Mouse (Mus musculus) spleen, adult 2 months (tissue): ENCODE results near the gene Rbm41. TPM values are rescaled to one million over a fixed set of nuclear protein-coding genes. Genes with fewer than 3 reads are reported as not detected.

ENCODE experiments used
- DNase-seq, 2 experiments: peaks; one replicate each; pipeline versions ENCODE4 v3.0.0 to v3.0.0-alpha.2; 2012 to 2021; ENCODE audit warnings: low spot score in 2 of 2, low read depth in 1 of 2
- H3K27ac ChIP-seq: fragments of 200-500 bp; 2 replicates; pipeline ENCODE4 v1.5.1; 2012; ENCODE audit warnings: low read length, inconsistent platforms; ENCODE audit not compliant: insufficient read depth
- H3K27me3 ChIP-seq: fragments of 200-500 bp; 2 replicates; pipeline ENCODE4 v1.6.1; 2012; ENCODE audit warnings: mild to moderate bottlenecking, moderate library complexity, low read length, inconsistent platforms; ENCODE audit not compliant: control insufficient read depth, insufficient read depth
- H3K36me3 ChIP-seq: fragments of 200-500 bp; 2 replicates; pipeline ENCODE4 v1.6.1; 2012; ENCODE audit warnings: mild to moderate bottlenecking, low read length, inconsistent platforms; ENCODE audit not compliant: control insufficient read depth, insufficient read depth
- H3K4me1 ChIP-seq: fragments of 200-500 bp; 2 replicates; pipeline ENCODE4 v1.6.1; 2011; ENCODE audit warnings: inconsistent platforms; ENCODE audit not compliant: control insufficient read depth, insufficient read depth, insufficient read length
- H3K4me3 ChIP-seq: fragments of 200-500 bp; 2 replicates; pipeline ENCODE4 v1.5.1; 2011; ENCODE audit warnings: mild to moderate bottlenecking, inconsistent platforms; ENCODE audit not compliant: insufficient read depth, insufficient read length; ENCODE audit errors: extremely low read depth
- CTCF ChIP-seq: fragments of 200-500 bp; IDR thresholded peaks from 2 replicates; pipeline ENCODE4 v1.5.1; 2011; ENCODE audit warnings: mild to moderate bottlenecking, inconsistent platforms; ENCODE audit not compliant: insufficient read depth, insufficient read length, insufficient replicate concordance; ENCODE audit errors: extremely low read depth
- POLR2A ChIP-seq: fragments of 200-500 bp; IDR thresholded peaks from 2 replicates; pipeline ENCODE4 v1.6.1; 2011; ENCODE audit warnings: low read depth, low read length, inconsistent platforms
- WGBS: fragments of 180-500 bp; shearing (Covaris S2); methylation state at CpG from one replicate; pipeline ENCODE4 v1.1.7; 2018; 5-methylcytosine and 5-hydroxymethylcytosine counted together
- polyA plus RNA-seq: library from polyadenylated mRNA; depleted of rRNA; stranded (reverse); fragments of >200 nt; gene quantifications from 2 replicates; pipeline ENCODE4 v1.2.3, GENCODE M21; 2012; rRNA removed

Rbm41 gene
- 0.22 and 0.32 TPM in 2 replicates for polyA plus RNA-seq

- peak within 1 kb of the TSS; percentile 33; the same call in 1 of the 2 replicates for H3K27ac ChIP-seq
- no peaks in the 10 kb centered on the region for H3K27me3 ChIP-seq
- peaks cover 2% of the 10 kb centered on the region; the same call in 1 of the 2 replicates for H3K36me3 ChIP-seq
- peak; percentile 38 to 53 for DNase-seq
- H3K4me3 ChIP-seq, result peak within 1 kb of the TSS; percentile 64
- TF ChIP-seq POLR2A (no peak), CTCF (no peak)
- H3K4me1 ChIP-seq, result no peaks in the 10 kb centered on the region
- WGBS, result 22% methylated on average over 25 of the region's 25 CpGs
Observed at GRCm38 (mm10) chrX:139997740-139998690, at the start of gene Rbm41. Rbm41 (minus strand) TSS chrX:139998595.

- no peak for TF ChIP-seq CTCF
- TF ChIP-seq POLR2A, result no peak
- H3K27ac ChIP-seq, result no peak overlapping the region
- 0 out of 2 replicates have a peak overlapping the region, but pooled peaks have one; percentile 4 for H3K4me3 ChIP-seq
Observed at GRCm38 (mm10) chrX:139998691-139999065, 283 bp upstream of the Rbm41 start.

GRCm38 (mm10) chrX:139982115-139982514 lies 16.3 kb downstream of the Rbm41 start:
- DNase-seq, result no peak
- Histone ChIP-seq H3K4me1 (no peaks in the 10 kb centered on the region), H3K4me3 (no peak overlapping the region), H3K36me3 (no peaks in the 10 kb centered on the region; the same call in 1 of the 2 replicates), H3K27ac (no peak overlapping the region), H3K27me3 (no peaks in the 10 kb centered on the region)
- WGBS, result 78% methylated on average over 5 of the region's 5 CpGs
- TF ChIP-seq POLR2A (no peak), CTCF (no peak)

More at GRCm38 (mm10) chrX:139998691-139999065, 283 bp upstream of the Rbm41 start:
- no peak for DNase-seq
- Histone ChIP-seq H3K27me3 (no peaks in the 10 kb centered on the region), H3K4me1 (no peaks in the 10 kb centered on the region), H3K36me3 (no peaks in the 10 kb centered on the region; the same call in 1 of the 2 replicates)
- WGBS, result 71% methylated on average over 4 of the region's 4 CpGs

GRCm38 (mm10) chrX:139933507-139933906 lies 64.9 kb downstream of the Rbm41 start:
- WGBS, result 91% methylated on average over 1 of the region's 1 CpGs
- H3K36me3 ChIP-seq, result no peaks in the 10 kb centered on the region
- no peaks in the 10 kb centered on the region for H3K27me3 ChIP-seq
- no peak overlapping the region for H3K4me3 ChIP-seq
- no peak overlapping the region for H3K27ac ChIP-seq
- no peak for DNase-seq
- no peak for TF ChIP-seq CTCF
- TF ChIP-seq POLR2A, result no peak
- H3K4me1 ChIP-seq, result no peaks in the 10 kb centered on the region

GRCm38 (mm10) chrX:139932472-139932871 lies 65.9 kb downstream of the Rbm41 start:
- DNase-seq, result no peak
- Histone ChIP-seq H3K27me3 (no peaks in the 10 kb centered on the region), H3K27ac (no peak overlapping the region), H3K4me1 (no peaks in the 10 kb centered on the region), H3K36me3 (no peaks in the 10 kb centered on the region), H3K4me3 (no peak overlapping the region)
- TF ChIP-seq POLR2A (no peak), CTCF (no peak)
- WGBS, result 83% methylated on average over 3 of the region's 3 CpGs

GRCm38 (mm10) chrX:139920572-139920971 lies 77.8 kb downstream of the Rbm41 start:
- no peak for DNase-seq
- no peaks in the 10 kb centered on the region for H3K27me3 ChIP-seq
- no peaks in the 10 kb centered on the region for H3K4me1 ChIP-seq
- 87% methylated on average over 4 of the region's 4 CpGs for WGBS
- H3K4me3 ChIP-seq, result no peak overlapping the region
- no peak for TF ChIP-seq POLR2A
- TF ChIP-seq CTCF, result no peak
- no peak overlapping the region for H3K27ac ChIP-seq
- no peaks in the 10 kb centered on the region for H3K36me3 ChIP-seq
